ENCODE assay signal across 8 mouse cellular contexts in the genomic region with DNA sequence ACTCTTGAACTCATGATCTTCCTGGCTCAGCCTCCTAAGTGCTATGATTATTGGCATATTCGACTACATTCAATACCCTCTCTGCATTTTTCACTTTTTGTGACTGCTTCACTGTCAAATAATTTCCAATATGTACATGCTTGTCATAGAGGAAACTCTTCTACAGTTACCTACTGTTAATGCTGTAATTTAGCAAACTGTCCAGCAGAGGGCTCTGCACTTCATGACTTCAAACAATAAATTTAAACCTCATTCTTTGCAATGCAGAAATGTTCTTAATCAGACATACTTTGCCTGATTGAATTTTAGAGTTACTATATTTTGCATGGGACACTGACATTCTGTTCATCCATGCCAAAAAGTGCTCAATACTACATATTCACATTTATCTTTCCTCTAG. TPM values are rescaled to one million over a fixed set of nuclear protein-coding genes. Genes with fewer than 3 reads are reported as not detected.
A peak's percentile ranks its signal among the peaks of the same experiment; 100 is the strongest.
DNase-seq lines count a peak whose midpoint lies in the region; ATAC-seq and TF ChIP-seq lines count a peak whose summit lies in the region.

No protein-coding gene starts in this region.

- DNase-seq in heart, postnatal 10 days: peak; percentile 42 to 65
- DNase-seq in right cerebral cortex, adult 2 months (ENCODE audit: low spot score in 2 of 2): peak; percentile 30 to 53
- no peak for DNase-seq in right cerebral cortex, postnatal 36 days (ENCODE audit: low spot score in 2 of 2)
- peak; percentile 76 for DNase-seq in brain, embryonic 14.5 days (ENCODE audit: low read depth)
- DNase-seq in lung, postnatal 25 days (ENCODE audit: low spot score): peak; percentile 42
- DNase-seq in frontal cortex, postnatal 25 days (ENCODE audit: low spot score in 2 of 2): no peak

- H3K4me3 ChIP-seq in heart, embryonic 11.5 days (ENCODE audit: low read depth, low read length): no peak overlapping the region
- H3K4me3 ChIP-seq in neural tube, embryonic 15.5 days (replicated peaks): no peak overlapping the region

- intact Hi-C loops in heart, postnatal 10 days (cut with DNase I): loop anchor here (1.0 to 2.0 kb wide), 2 partner anchors 261 to 338 kb away; no protein-coding TSS in a partner anchor

- WGBS in heart, embryonic 11.5 days (ENCODE audit: insufficient replicate concordance): 3% methylated on average over 1 of the region's 1 CpGs
- 5% methylated on average over 1 of the region's 1 CpGs for WGBS in neural tube, embryonic 15.5 days

- no peaks in the 10 kb centered on the region for H3K4me1 ChIP-seq in heart, embryonic 11.5 days (ENCODE audit: control insufficient read depth, insufficient read depth, low read length)
- H3K4me1 ChIP-seq in neural tube, embryonic 15.5 days: no peaks in the 10 kb centered on the region

- no peak for ATAC-seq in heart, embryonic 11.5 days (replicated peaks; ENCODE audit: insufficient number of reproducible peaks, low FRiP score, low TSS enrichment)
- no peak for ATAC-seq in neural tube, embryonic 15.5 days (ENCODE audit: low FRiP score)

- no peaks in the 10 kb centered on the region for H3K9me3 ChIP-seq in heart, embryonic 11.5 days (replicated peaks; ENCODE audit: control insufficient read depth, low read length)
- no peaks in the 10 kb centered on the region for H3K9me3 ChIP-seq in neural tube, embryonic 15.5 days (replicated peaks)

- TF ChIP-seq POLR2A in brain, embryonic 14.5 days (IDR thresholded peaks at IDR 0.05; ENCODE audit: borderline replicate concordance, extremely low read depth, insufficient read depth, insufficient read length, poor library complexity, severe bottlenecking): no peak

- H3K36me3 ChIP-seq in heart, embryonic 11.5 days (ENCODE audit: control insufficient read depth, insufficient read depth, low read length): no peaks in the 10 kb centered on the region
- peaks cover 14% of the 10 kb centered on the region for H3K36me3 ChIP-seq in neural tube, embryonic 15.5 days

- H3K9ac ChIP-seq in heart, embryonic 11.5 days (ENCODE audit: low read depth, low read length): no peak overlapping the region
- H3K9ac ChIP-seq in neural tube, embryonic 15.5 days (replicated peaks): no peak overlapping the region

- H3K4me2 ChIP-seq in heart, embryonic 11.5 days: no peak overlapping the region
- no peak overlapping the region for H3K4me2 ChIP-seq in neural tube, embryonic 15.5 days

- no peak for TF ChIP-seq CTCF in brain, embryonic 14.5 days (IDR thresholded peaks at IDR 0.05; ENCODE audit: borderline replicate concordance, extremely low read depth, insufficient read depth, insufficient read length)

- no peak overlapping the region for H3K27ac ChIP-seq in heart, embryonic 11.5 days (ENCODE audit: low read depth, low read length)
- no peak overlapping the region for H3K27ac ChIP-seq in neural tube, embryonic 15.5 days (replicated peaks)

- H3K27me3 ChIP-seq in heart, embryonic 11.5 days (ENCODE audit: control insufficient read depth, insufficient read depth, low read length): no peaks in the 10 kb centered on the region
- H3K27me3 ChIP-seq in neural tube, embryonic 15.5 days (replicated peaks): no peaks in the 10 kb centered on the region

RNA-seq across cellular contexts. Expression of a gene that starts 13.0 kb away (rescaled TPM):
- total RNA-seq in heart, postnatal 10 days (2021): 10 to 100 TPM; 51.5 to 64.0 TPM
- polyA plus RNA-seq in heart, embryonic 11.5 days (2014; fragmentation: Nextera tagmentation; extraction: Ambion mirVana): 69.4 and 70.2 TPM in 2 replicates
- polyA plus RNA-seq in brain, embryonic 14.5 days (2012; rRNA removed): 29.2 and 34.1 TPM in 2 replicates
- polyA plus RNA-seq in neural tube, embryonic 15.5 days (2015; fragmentation: Nextera tagmentation; extraction: Ambion mirVana): 54.3 and 57.3 TPM in 2 replicates

RNA-seq across cellular contexts. Expression of a gene that starts 13.1 kb away (rescaled TPM):
- 100 to 1,000 TPM; 133 to 140 TPM for total RNA-seq in heart, postnatal 10 days (2021)
- 51.0 and 59.7 TPM in 2 replicates for polyA plus RNA-seq in heart, embryonic 11.5 days (2014; fragmentation: Nextera tagmentation; extraction: Ambion mirVana)
- 46.9 and 47.6 TPM in 2 replicates for polyA plus RNA-seq in brain, embryonic 14.5 days (2012; rRNA removed)
- polyA plus RNA-seq in neural tube, embryonic 15.5 days (2015; fragmentation: Nextera tagmentation; extraction: Ambion mirVana): 70.6 and 74.0 TPM in 2 replicates

Comparison
In these comparisons a context has a peak if more than half of its experiments do, and no peak if none do; other contexts are left out.
1. DNase-seq: peak in heart, postnatal 10 days (2 of 2), right cerebral cortex, adult 2 months (2 of 2), brain, embryonic 14.5 days (single experiment) and lung, postnatal 25 days (single experiment); none in right cerebral cortex, postnatal 36 days (0 of 2) and frontal cortex, postnatal 25 days (0 of 2).